Mouse (Mus musculus) MEL (cell line): ENCODE results near the gene Trpm3.

Experiments
- CTCF ChIP-seq, 3 experiments: IDR thresholded peaks in 2 of 3; conservative IDR thresholded peaks in 1 of 3; 2 replicates each; pipeline ENCODE4 v1.5.1; 2011 to 2012; ENCODE audit warnings: low read length in 3 of 3, low read depth in 2 of 3, mild to moderate bottlenecking in 2 of 3, improper control_type of control experiment in 1 of 3, inconsistent platforms in 1 of 3, mixed read lengths in 1 of 3, moderate library complexity in 1 of 3; ENCODE audit not compliant: control insufficient read depth in 1 of 3, insufficient read depth in 1 of 3, poor library complexity in 1 of 3, severe bottlenecking in 1 of 3
- EP300 ChIP-seq, 2 experiments: IDR thresholded peaks; 2 replicates each; pipeline ENCODE4 v1.6.1; 2011; ENCODE audit warnings: improper control_type of control experiment in 2 of 2, low read length in 2 of 2, low read depth in 1 of 2, mild to moderate bottlenecking in 1 of 2
- GABPA ChIP-seq: IDR thresholded peaks from 2 replicates; pipeline ENCODE4 v1.6.1; 2012; ENCODE audit warnings: low read depth, mild to moderate bottlenecking, inconsistent platforms, low read length, improper control_type of control experiment, moderate library complexity
- HCFC1 ChIP-seq: IDR thresholded peaks from 2 replicates; pipeline ENCODE4 v1.6.1; 2012; ENCODE audit warnings: low read depth, mild to moderate bottlenecking, inconsistent platforms, low read length, improper control_type of control experiment, moderate library complexity
- MYC ChIP-seq: IDR thresholded peaks from 2 replicates; pipeline ENCODE4 v1.6.1; 2011; ENCODE audit warnings: low read depth, mild to moderate bottlenecking, low read length, improper control_type of control experiment, moderate library complexity
- POLR2A ChIP-seq, 2 experiments: IDR thresholded peaks; 2 replicates each; pipeline ENCODE4 v1.6.1; 2011 to 2012; ENCODE audit warnings: low read length in 2 of 2, mild to moderate bottlenecking in 2 of 2, control low read depth in 1 of 2, improper control_type of control experiment in 1 of 2, low read depth in 1 of 2, moderate library complexity in 1 of 2; ENCODE audit not compliant: control insufficient read depth in 1 of 2, insufficient read depth in 1 of 2, poor library complexity in 1 of 2
- RCOR1 ChIP-seq: IDR thresholded peaks from 2 replicates; pipeline ENCODE4 v1.6.1; 2012; ENCODE audit warnings: low read depth, mild to moderate bottlenecking, inconsistent platforms, low read length, improper control_type of control experiment
- ZMIZ1 ChIP-seq: IDR thresholded peaks from 2 replicates; pipeline ENCODE4 v1.6.1; 2012; ENCODE audit warnings: low read depth, mild to moderate bottlenecking, inconsistent platforms, low read length, improper control_type of control experiment, moderate library complexity

DNA sequence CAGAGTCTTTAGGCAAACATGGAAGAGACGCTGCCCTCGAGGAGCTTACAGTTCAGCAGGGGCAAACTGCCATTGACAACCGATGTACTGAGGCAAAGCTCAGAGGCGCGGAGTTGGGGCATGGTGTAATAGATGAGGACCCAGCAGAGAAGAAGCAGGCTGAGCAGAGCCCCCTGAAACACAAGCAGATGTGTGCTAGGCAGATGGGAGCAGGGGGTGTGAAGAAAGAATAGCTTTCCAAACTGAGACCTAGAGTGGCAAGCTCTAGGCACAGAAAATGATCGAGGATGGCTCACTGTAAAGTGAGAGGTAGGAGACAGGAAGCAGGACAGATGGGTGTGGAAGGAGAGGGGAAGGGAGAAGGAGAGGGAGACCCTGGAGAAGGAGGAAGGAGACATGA lies 792.2 kb downstream of the Trpm3 start:
- TF ChIP-seq MYC (no peak), GABPA (no peak), POLR2A (IDR thresholded peaks at IDR 0.05; ENCODE audit: control insufficient read depth in 1 of 2, insufficient read depth in 1 of 2, low read depth in 1 of 2, low read length in 2 of 2, poor library complexity in 1 of 2) (no peak), RCOR1 (no peak), EP300 (IDR thresholded peaks at IDR 0.05; ENCODE audit: low read depth in 1 of 2, low read length in 2 of 2) (no peak), ZMIZ1 (no peak), CTCF (IDR thresholded peaks at IDR 0.05 in 2 of 3, conservative IDR thresholded peaks at IDR 0.05 in 1 of 3; ENCODE audit: control insufficient read depth in 1 of 3, insufficient read depth in 1 of 3, low read depth in 2 of 3, low read length in 3 of 3, poor library complexity in 1 of 3, severe bottlenecking in 1 of 3) (no peak), HCFC1 (no peak)
